Mouse (Mus musculus) common myeloid progenitor, adult 5-6 weeks (primary cell): Measurements from ENCODE around the gene Nxph3. TPM values are rescaled to one million over a fixed set of nuclear protein-coding genes. Genes with fewer than 3 reads are reported as not detected.
A peak's percentile ranks its signal among the peaks of the same experiment; 100 is the strongest.
"Not testable (repeated sequence)": the region's sequence is repeated elsewhere in the genome, so short reads cannot be mapped to it uniquely, and the experiment has no call there.

Source experiments
- ATAC-seq: replicated peaks from 2 replicates; pipeline ENCODE4 v1.8.0; 2016; ENCODE audit warnings: low read depth, mild to moderate bottlenecking, moderate TSS enrichment, inconsistent platforms; ENCODE audit not compliant: poor library complexity, severe bottlenecking
- total RNA-seq: library from RNA; stranded (forward); fragments of 200-1000, 187-1606 nt; gene quantifications from 2 replicates; pipeline ENCODE4 v1.2.3, GENCODE M21; 2017

Nxph3 gene
- total RNA-seq, 1 experiment from 2014 or later, result not detected

- ATAC-seq, result peak; percentile 92
Measured at GRCm38 (mm10) chr11:95520456-95521072, 6.2 kb upstream of the Nxph3 start.

DNA sequence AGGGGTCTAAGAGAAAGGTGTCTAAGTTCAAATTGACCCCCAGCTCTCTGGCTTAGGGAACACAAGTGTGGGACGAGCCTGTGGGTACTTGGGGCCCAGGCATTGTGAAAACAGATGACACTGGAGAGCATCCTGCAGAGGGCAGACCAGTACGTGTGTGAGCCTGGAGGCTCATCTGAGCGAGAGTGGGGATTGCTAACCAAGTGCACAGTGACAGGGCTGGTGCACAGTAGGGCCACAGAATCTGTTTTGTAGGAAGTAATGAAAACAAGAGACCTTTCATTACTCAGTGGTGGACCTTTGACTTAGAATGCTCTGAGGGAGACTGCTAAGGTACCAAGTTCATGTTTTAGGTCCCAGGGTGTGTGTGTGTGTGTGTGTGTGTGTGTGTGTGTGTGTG lies 5.6 kb upstream of the Nxph3 start:
- ATAC-seq, result no peak

GRCm38 (mm10) chr11:95519299-95519698 lies 4.9 kb upstream of the Nxph3 start:
- no peak for ATAC-seq

DNA sequence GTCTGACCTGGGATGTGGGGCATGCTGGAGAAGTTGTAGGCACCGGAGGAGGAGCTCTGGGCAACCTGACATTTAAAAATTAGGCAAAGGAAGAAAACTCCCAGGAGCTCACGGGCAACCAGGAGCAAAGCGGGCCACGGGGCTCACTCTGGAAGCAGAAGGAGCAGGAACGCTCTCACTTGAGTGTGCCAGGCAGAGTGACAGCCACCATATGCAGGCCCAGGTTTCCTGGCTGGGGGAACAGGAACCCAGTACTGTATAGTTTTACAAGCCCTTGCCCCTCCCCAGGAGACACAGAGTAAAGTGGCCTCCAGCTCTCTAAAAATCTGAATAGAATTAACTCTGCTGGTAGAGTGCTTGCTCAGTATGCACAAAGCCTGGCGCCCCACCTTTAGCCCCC lies 2.8 kb upstream of the Nxph3 start:
- no peak for ATAC-seq

GRCm38 (mm10) chr11:95516491-95516911 lies 2.1 kb upstream of the Nxph3 start:
- no peak for ATAC-seq

DNA sequence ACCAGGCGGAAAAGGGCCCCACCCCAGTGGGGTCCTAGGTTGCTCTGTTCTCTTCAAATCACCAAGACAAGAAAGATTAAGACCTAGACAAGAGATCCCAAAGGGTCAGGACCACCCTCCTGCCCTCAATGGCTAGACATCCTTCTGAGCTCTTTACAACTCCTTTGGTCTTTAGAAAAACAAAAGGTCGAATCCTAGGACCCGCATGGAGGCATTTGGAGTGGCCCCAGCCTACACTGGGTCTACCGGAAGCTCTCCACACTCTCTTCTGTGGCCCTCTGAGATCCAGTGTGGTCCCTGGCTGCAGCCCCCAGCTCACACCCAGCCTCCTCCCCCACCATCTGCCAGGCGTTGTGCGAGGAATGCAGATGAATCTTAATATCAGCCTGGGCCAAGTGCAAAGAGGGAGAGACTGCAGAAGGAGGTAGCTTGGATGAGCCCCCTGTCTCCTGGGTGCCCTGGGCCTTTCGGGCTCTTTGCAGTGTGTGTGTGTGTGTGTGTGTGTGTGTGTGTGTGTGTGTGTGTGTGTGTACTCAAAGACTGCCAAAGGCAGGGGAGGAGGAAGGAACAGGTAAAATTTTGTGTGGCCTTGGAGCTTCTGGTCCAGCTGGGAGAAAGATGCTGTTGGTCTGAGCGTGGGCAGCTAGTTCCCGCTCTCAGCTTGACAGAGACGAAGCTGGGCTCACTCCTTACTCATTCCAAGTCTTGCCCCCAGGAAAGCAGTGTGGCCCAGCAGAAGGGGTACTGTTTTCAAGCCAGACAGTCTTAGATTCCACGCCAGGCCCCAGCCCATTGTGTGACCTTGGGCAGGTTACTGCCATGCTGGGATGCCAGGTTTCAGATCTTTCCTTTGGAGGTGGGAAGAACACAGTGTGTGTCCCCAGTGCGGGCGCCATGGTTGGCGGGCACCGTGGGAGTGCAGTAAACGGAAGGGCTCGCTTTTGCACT lies 1.3 kb upstream of the Nxph3 start:
- no peak for ATAC-seq

DNA sequence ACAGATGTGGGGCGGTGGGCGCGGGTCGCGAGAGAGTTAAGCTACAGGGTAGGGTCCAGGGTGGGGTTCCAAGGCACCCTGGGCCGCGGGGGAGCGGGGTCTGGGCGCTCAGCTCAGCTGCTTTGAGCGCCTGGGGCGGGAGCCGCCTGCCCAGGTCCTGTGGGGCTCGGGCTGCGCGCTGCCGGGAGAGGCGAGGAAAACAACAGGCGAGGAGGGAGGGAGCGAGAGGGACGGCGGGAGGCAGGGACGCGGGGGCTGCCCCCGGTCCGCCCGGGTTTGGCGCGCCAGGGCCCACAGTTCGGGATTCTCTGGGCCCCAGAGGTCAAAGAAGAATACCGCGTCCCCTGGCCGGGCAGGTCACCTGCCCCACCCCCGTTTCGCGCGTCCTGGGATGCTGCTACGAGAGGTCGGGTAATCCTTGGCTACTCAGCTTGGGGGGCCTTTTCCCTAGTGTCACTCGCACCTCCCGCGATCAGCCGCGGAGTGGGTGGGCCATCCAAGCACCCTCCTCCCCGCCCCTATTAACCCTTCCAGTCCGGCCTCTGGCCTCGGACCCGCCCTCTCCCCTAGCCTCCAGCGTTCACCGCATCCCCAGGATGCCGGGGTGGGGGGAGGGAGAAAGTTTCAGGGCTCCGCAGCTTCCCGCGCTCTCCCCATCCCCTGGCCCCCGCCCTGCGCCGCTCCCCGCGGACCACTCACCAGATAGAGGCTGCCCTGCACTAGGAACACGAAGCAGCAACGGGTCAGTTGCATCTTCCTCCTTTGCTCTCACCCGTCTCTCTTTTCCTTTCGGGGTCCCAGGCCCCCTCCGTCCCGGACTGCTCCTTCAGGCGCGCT lies 691 bp downstream of the Nxph3 start:
- ATAC-seq, result no peak

DNA sequence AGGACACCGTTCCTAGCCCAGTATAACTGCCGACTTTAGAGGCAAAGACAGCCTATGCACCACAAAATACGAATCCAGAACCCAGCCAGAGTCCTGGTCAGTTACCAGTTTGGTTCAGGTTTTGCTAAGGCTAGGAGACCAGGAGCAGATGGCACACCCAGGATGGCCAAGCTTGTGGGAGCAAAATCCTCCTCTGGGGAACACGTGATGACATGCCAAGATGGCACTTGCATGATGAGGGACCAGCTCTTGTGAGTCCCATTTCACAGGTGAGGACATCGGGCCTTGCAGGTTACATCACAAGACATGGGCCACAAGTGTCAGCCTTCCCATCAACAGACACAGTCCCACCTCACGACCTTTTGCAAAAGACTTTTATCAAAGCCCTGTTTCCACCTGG lies 2.0 kb downstream of the Nxph3 start:
- no peak for ATAC-seq

GRCm38 (mm10) chr11:95511919-95512318 lies 2.5 kb downstream of the Nxph3 start:
- no peak for ATAC-seq

- ATAC-seq, result no peak
Measured at GRCm38 (mm10) chr11:95510631-95511030, 3.7 kb downstream of the Nxph3 start.

- 0 out of 2 replicates have a peak, but pooled peaks have one; percentile 31 for ATAC-seq
Measured at GRCm38 (mm10) chr11:95509126-95509717, 5.1 kb downstream of the Nxph3 start.

DNA sequence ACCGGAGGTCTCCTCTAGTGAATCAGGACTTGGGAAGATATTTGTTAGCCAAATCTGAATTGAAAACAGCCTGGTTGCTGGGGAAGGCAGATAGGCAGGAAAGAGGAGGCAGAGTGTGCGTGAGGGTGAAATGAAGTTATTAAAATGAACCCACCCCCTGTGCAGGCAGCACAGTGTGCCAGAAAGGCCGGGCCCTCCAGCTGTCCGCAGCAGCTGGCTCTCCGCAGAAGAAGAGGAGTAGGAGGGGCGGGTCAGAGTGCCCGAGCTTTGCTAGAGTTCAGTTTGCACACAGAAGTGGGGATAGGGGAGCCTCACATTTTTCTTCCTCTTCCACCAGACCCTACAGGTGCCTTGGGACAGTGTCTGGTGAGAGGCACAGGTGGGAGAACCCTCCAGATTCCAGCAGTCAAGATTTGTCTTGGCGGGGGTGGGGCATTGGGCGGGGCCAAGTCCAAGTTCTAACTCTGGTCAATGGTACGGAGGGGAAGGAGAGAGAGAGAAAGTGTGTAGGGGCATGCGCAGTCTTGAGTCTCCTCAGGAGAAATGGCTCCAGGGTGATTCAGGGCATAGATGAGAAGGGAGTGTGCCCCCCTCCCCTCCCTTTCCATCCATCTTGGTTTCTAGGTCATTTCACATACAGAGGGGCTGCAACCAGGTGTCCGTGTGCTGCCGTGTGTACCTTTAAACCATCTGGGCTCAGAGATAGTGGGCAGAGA lies 6.0 kb downstream of the Nxph3 start:
- ATAC-seq, result no peak

- ATAC-seq, result no peak
Measured at GRCm38 (mm10) chr11:95507785-95508184, 6.6 kb downstream of the Nxph3 start.

DNA sequence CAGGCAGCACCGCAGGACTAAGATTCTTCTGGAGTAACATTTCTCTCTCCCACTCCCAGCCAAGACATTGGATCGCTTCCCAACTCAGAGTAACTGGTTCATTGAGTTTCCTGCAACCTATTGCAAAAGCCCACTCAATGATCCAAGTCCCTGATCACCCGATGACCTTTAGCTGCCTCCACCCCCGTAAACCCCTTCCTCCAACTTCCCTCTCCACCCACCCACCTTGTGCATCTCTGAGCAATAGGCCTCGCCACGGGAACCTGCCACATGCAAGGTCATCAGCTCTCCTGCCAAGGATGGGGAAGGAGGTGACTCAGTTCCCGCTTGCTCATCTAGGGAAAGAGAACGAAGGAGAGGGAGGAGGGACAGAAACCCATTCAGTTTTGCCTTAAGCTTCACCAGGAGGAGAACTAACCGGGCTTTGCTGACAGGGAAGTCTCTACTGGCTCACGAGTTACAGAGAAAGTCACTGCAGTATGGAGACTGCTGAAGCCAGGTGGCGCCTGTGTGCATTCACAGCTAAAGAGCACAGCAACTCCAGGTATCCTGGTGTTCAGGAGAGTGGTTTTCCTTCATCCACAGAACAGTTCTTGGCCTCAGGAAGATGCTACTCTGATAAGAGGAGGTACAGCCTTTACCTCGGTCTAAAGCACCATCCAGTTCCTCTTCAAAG lies 7.2 kb downstream of the Nxph3 start:
- no peak for ATAC-seq

DNA sequence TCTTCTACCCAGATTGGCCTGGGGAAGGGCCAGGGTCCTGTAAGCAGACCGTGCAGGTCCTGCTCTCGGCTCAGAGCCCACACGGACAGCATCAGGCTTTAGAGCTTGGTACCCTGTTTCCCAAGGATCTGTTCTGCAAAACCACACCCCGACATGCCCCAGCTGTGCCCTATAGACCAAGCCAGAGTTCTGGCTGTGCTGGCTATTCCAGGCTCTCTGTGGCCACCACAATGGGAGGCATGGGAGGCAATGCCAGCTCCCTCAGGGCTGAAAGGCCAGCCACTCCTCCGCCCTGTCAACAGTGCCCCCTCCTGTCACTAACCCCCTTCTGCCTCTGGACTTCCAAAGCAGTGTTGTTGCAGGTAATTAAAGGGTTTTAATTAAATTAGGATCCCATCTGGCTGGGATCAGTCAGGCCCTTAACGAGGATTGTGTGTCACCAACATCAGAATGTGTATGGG lies 10.1 kb downstream of the Nxph3 start:
- no peak for ATAC-seq

DNA sequence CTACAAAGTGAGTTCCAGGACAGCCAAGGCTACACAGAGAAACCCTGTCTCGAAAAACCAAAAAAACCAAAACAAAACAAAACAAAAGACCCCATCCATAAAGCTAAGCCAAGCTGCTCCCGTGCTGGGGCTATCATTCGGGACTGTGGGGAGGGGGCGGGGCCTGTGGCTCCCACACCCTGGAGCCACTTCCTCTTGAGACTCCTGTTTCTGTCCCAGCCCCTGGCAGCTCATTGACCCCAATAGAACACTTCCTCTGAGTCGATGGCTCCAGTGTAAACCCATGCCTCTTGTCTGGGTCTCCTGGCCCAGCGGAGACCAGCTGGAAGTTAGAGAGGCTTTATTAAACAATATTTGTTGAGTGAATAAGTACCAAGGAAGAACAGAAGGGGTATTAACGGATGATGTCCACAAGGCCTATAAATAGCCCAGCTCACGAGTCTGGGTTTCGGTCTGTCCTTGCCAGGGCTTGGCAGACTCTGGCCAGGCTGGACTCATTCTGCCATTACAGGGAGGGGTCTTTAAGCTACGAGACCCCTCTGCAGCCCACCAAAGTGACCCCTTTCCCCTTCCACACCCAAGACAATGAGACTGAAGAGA lies 10.7 kb downstream of the Nxph3 start:
- peak; percentile 51 for ATAC-seq

DNA sequence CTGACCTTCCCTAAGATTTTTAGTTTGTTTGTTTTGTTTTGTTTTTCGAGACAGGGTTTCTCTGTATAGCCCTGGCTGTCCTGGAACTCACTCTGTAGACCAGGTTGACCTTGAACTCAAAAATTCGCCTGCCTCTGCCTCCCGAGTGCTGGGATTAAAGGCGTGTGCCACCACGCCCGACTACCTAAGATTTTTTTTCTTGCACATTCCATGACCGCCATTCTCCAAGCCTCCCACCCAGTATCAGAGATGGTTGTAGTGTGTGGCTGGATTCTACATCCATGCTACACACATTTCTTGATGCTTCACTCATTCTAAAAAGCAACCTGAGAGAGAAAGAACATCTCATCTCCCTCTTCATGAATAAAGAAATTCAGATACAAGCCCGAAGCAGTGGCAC lies 12.5 kb downstream of the Nxph3 start:
- ATAC-seq, result not testable (repeated sequence)

DNA sequence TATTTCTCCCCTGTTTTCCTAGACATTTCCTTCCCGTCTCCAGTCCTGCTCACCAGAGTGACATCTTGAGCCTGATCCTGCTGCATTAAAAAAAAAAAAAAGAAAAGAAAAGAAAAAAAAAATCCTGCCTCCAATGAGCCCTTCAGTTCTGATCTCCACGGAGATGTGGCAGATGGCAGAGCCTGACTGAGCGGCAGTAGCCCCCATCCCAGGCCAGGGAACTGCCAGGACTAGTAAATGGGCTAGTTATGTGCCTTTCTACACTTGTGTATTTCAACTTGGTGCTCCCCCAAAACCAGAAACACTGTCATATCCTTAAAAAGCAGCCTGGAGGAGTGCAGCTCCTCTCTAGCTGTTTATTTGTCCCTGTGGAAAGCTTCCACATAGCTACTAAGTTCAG lies 13.5 kb downstream of the Nxph3 start:
- ATAC-seq, result no peak

- no peak for ATAC-seq
Measured at GRCm38 (mm10) chr11:95500412-95500811, 14.0 kb downstream of the Nxph3 start.
